Mouse (Mus musculus) heart, embryonic 15.5 days (tissue): ENCODE data around the gene Olfr620. TPM values are rescaled to one million over a fixed set of nuclear protein-coding genes. Genes with fewer than 3 reads are reported as not detected.

Experiments
- ATAC-seq: fragments of 200-750 bp; cut with Nextera tagmentation; replicated peaks from 2 replicates; pipeline ENCODE4 v1.8.0; 2017; ENCODE audit warnings: low read depth, moderate TSS enrichment; ENCODE audit not compliant: insufficient number of reproducible peaks, insufficient read depth, low FRiP score
- H3K27ac ChIP-seq: fragments of 300-500 bp; sonication (generic); 2 replicates; pipeline ENCODE4 v1.5.1; 2015; ENCODE audit warnings: mild to moderate bottlenecking, inconsistent platforms
- H3K27me3 ChIP-seq: fragments of 300-500 bp; sonication (generic); 2 replicates; pipeline ENCODE4 v1.6.1; 2015; ENCODE audit warnings: inconsistent platforms
- H3K36me3 ChIP-seq: fragments of 300-500 bp; sonication (generic); 2 replicates; pipeline ENCODE4 v1.6.1; 2015; ENCODE audit warnings: mild to moderate bottlenecking, inconsistent platforms
- H3K4me1 ChIP-seq: fragments of 300-500 bp; sonication (generic); replicated peaks from 2 replicates; pipeline ENCODE4 v1.6.1; 2015; ENCODE audit warnings: inconsistent platforms
- H3K4me2 ChIP-seq: fragments of 300-500 bp; sonication (generic); 2 replicates; pipeline ENCODE4 v1.6.1; 2015; ENCODE audit warnings: inconsistent platforms, mild to moderate bottlenecking, moderate library complexity
- H3K4me3 ChIP-seq: fragments of 300-500 bp; sonication (generic); 2 replicates; pipeline ENCODE4 v1.5.1; 2015; ENCODE audit warnings: mild to moderate bottlenecking, inconsistent platforms
- H3K9ac ChIP-seq: fragments of 300-500 bp; sonication (generic); 2 replicates; pipeline ENCODE4 v1.6.1; 2015; ENCODE audit warnings: mild to moderate bottlenecking, inconsistent platforms
- H3K9me3 ChIP-seq: fragments of 300-500 bp; sonication (generic); replicated peaks from 2 replicates; pipeline ENCODE4 v1.6.1; 2016; ENCODE audit warnings: inconsistent platforms
- WGBS: fragments of 180-500 bp; shearing (Covaris S2); methylation state at CpG from one replicate; pipeline ENCODE4 v1.1.7; 2015; ENCODE audit warnings: mixed read lengths; 5-methylcytosine and 5-hydroxymethylcytosine counted together
- polyA plus RNA-seq: library from polyadenylated mRNA; unstranded; fragments of >200 nt; fragmentation: Nextera tagmentation; extraction: Ambion mirVana; gene quantifications from 2 replicates; pipeline ENCODE4 v1.2.1, GENCODE M21; 2015

Olfr620 gene
- not detected in 2 replicates for polyA plus RNA-seq

- no peaks in the 10 kb centered on the region for H3K9me3 ChIP-seq
- H3K27me3 ChIP-seq, result no peaks in the 10 kb centered on the region
- ATAC-seq, result no peak
- 66% methylated on average over 2 of the region's 2 CpGs for WGBS
- no peaks in the 10 kb centered on the region for H3K4me1 ChIP-seq
- no peak within 1 kb of the TSS for H3K9ac ChIP-seq
- no peak within 1 kb of the TSS for H3K4me2 ChIP-seq
- no peak within 1 kb of the TSS for H3K4me3 ChIP-seq
- no peak within 1 kb of the TSS for H3K27ac ChIP-seq
- no peaks in the 10 kb centered on the region for H3K36me3 ChIP-seq
Observed at GRCm38 (mm10) chr7:103612434-103612833, at the start of gene Olfr620. Gene Olfr620, minus strand, starts transcription at chr7:103612534.

- Histone ChIP-seq H3K9ac (no peak overlapping the region), H3K9me3 (no peaks in the 10 kb centered on the region), H3K4me3 (no peak overlapping the region), H3K4me2 (no peak overlapping the region), H3K4me1 (no peaks in the 10 kb centered on the region), H3K27ac (no peak overlapping the region), H3K36me3 (no peaks in the 10 kb centered on the region), H3K27me3 (no peaks in the 10 kb centered on the region)
- WGBS, result 79% methylated on average over 4 of the region's 4 CpGs
- ATAC-seq, result no peak
Observed at GRCm38 (mm10) chr7:103644070-103644469, 31.7 kb upstream of the Olfr620 start.

GRCm38 (mm10) chr7:103642602-103643001 lies 30.3 kb upstream of the Olfr620 start, which contains the start of gene Olfr622:
Gene Olfr622, minus strand, starts transcription at chr7:103642702.
- no peaks in the 10 kb centered on the region for H3K36me3 ChIP-seq
- H3K27me3 ChIP-seq, result no peaks in the 10 kb centered on the region
- H3K4me2 ChIP-seq, result no peak within 1 kb of the TSS
- 85% methylated on average over 1 of the region's 1 CpGs for WGBS
- no peak within 1 kb of the TSS for H3K9ac ChIP-seq
- H3K4me1 ChIP-seq, result no peaks in the 10 kb centered on the region
- H3K27ac ChIP-seq, result no peak within 1 kb of the TSS
- no peak for ATAC-seq
- H3K9me3 ChIP-seq, result no peaks in the 10 kb centered on the region
- no peak within 1 kb of the TSS for H3K4me3 ChIP-seq

GRCm38 (mm10) chr7:103636795-103637194 lies 24.5 kb upstream of the Olfr620 start:
- H3K9me3 ChIP-seq, result no peaks in the 10 kb centered on the region
- no peak overlapping the region for H3K4me2 ChIP-seq
- H3K9ac ChIP-seq, result no peak overlapping the region
- H3K36me3 ChIP-seq, result no peaks in the 10 kb centered on the region
- no peaks in the 10 kb centered on the region for H3K27me3 ChIP-seq
- no peak overlapping the region for H3K4me3 ChIP-seq
- H3K27ac ChIP-seq, result no peak overlapping the region
- ATAC-seq, result no peak
- H3K4me1 ChIP-seq, result no peaks in the 10 kb centered on the region

GRCm38 (mm10) chr7:103607425-103607824 lies 4.9 kb downstream of the Olfr620 start:
- WGBS, result 59% methylated on average over 2 of the region's 2 CpGs
- no peaks in the 10 kb centered on the region for H3K9me3 ChIP-seq
- H3K4me2 ChIP-seq, result no peak overlapping the region
- H3K9ac ChIP-seq, result no peak overlapping the region
- no peak overlapping the region for H3K4me3 ChIP-seq
- no peak overlapping the region for H3K27ac ChIP-seq
- no peak for ATAC-seq
- no peaks in the 10 kb centered on the region for H3K36me3 ChIP-seq
- no peaks in the 10 kb centered on the region for H3K4me1 ChIP-seq
- no peaks in the 10 kb centered on the region for H3K27me3 ChIP-seq

- no peak within 1 kb of the TSS for H3K27ac ChIP-seq
- ATAC-seq, result no peak
- H3K4me2 ChIP-seq, result no peak within 1 kb of the TSS
- H3K4me1 ChIP-seq, result no peaks in the 10 kb centered on the region
- H3K36me3 ChIP-seq, result no peaks in the 10 kb centered on the region
- no peaks in the 10 kb centered on the region for H3K27me3 ChIP-seq
- no peak within 1 kb of the TSS for H3K4me3 ChIP-seq
- H3K9ac ChIP-seq, result no peak within 1 kb of the TSS
- no peaks in the 10 kb centered on the region for H3K9me3 ChIP-seq
Observed at GRCm38 (mm10) chr7:103600275-103600674, 12.1 kb downstream of the Olfr620 start, which contains the start of gene Olfr619. Gene Olfr619, plus strand, starts transcription at chr7:103600575.

- H3K36me3 ChIP-seq, result no peaks in the 10 kb centered on the region
- no peak within 1 kb of the TSS for H3K27ac ChIP-seq
- 50% methylated on average over 2 of the region's 2 CpGs for WGBS
- no peak within 1 kb of the TSS for H3K4me2 ChIP-seq
- H3K4me1 ChIP-seq, result no peaks in the 10 kb centered on the region
- H3K27me3 ChIP-seq, result no peaks in the 10 kb centered on the region
- no peak for ATAC-seq
- H3K9ac ChIP-seq, result no peak within 1 kb of the TSS
- no peaks in the 10 kb centered on the region for H3K9me3 ChIP-seq
- H3K4me3 ChIP-seq, result no peak within 1 kb of the TSS
Observed at GRCm38 (mm10) chr7:103589803-103590202, 22.5 kb downstream of the Olfr620 start, which contains the start of gene Olfr618. Gene Olfr618, plus strand, starts transcription at chr7:103590103.

GRCm38 (mm10) chr7:103572761-103573160 lies 39.6 kb downstream of the Olfr620 start, which contains the start of gene Olfr617:
Gene Olfr617, plus strand, starts transcription at chr7:103573061.
- no peak for ATAC-seq

GRCm38 (mm10) chr7:103569043-103569442 lies 43.3 kb downstream of the Olfr620 start, which contains the start of gene Olfr616:
Gene Olfr616, minus strand, starts transcription at chr7:103569143.
- 75% methylated on average over 3 of the region's 3 CpGs for WGBS
- Histone ChIP-seq H3K9ac (no peak within 1 kb of the TSS), H3K4me2 (no peak within 1 kb of the TSS), H3K9me3 (no peaks in the 10 kb centered on the region), H3K27me3 (no peaks in the 10 kb centered on the region), H3K36me3 (no peaks in the 10 kb centered on the region), H3K27ac (no peak within 1 kb of the TSS), H3K4me1 (no peaks in the 10 kb centered on the region), H3K4me3 (no peak within 1 kb of the TSS)
- no peak for ATAC-seq

More at GRCm38 (mm10) chr7:103572761-103573160, 39.6 kb downstream of the Olfr620 start, which contains the start of gene Olfr617:
- no peaks in the 10 kb centered on the region for H3K4me1 ChIP-seq
- no peaks in the 10 kb centered on the region for H3K36me3 ChIP-seq
- H3K9me3 ChIP-seq, result no peaks in the 10 kb centered on the region
- WGBS, result 65% methylated on average over 1 of the region's 1 CpGs
- no peak within 1 kb of the TSS for H3K27ac ChIP-seq
- H3K27me3 ChIP-seq, result no peaks in the 10 kb centered on the region
- no peak within 1 kb of the TSS for H3K4me2 ChIP-seq
- H3K9ac ChIP-seq, result no peak within 1 kb of the TSS
- no peak within 1 kb of the TSS for H3K4me3 ChIP-seq

GRCm38 (mm10) chr7:103555779-103556178 lies 56.6 kb downstream of the Olfr620 start, which contains the start of gene Olfr615:
Gene Olfr615, plus strand, starts transcription at chr7:103556079.
- ATAC-seq, result no peak
- 78% methylated on average over 2 of the region's 2 CpGs for WGBS
- H3K4me2 ChIP-seq, result no peak within 1 kb of the TSS
- no peaks in the 10 kb centered on the region for H3K9me3 ChIP-seq
- H3K27ac ChIP-seq, result no peak within 1 kb of the TSS
- H3K9ac ChIP-seq, result no peak within 1 kb of the TSS
- H3K36me3 ChIP-seq, result no peaks in the 10 kb centered on the region
- no peaks in the 10 kb centered on the region for H3K27me3 ChIP-seq
- no peaks in the 10 kb centered on the region for H3K4me1 ChIP-seq
- H3K4me3 ChIP-seq, result no peak within 1 kb of the TSS
